Mouse (Mus musculus): Measurements from ENCODE around the gene Dusp5. TPM values are rescaled to one million over a fixed set of nuclear protein-coding genes. Genes with fewer than 3 reads are reported as not detected.
"Not testable (repeated sequence)": the region's sequence is repeated elsewhere in the genome, so short reads cannot be mapped to it uniquely, and the experiment has no call there.

Gene Dusp5
- total and polyA plus RNA-seq, 2 experiments from 2014 or later = 9.6 to 20.8 TPM

DNA sequence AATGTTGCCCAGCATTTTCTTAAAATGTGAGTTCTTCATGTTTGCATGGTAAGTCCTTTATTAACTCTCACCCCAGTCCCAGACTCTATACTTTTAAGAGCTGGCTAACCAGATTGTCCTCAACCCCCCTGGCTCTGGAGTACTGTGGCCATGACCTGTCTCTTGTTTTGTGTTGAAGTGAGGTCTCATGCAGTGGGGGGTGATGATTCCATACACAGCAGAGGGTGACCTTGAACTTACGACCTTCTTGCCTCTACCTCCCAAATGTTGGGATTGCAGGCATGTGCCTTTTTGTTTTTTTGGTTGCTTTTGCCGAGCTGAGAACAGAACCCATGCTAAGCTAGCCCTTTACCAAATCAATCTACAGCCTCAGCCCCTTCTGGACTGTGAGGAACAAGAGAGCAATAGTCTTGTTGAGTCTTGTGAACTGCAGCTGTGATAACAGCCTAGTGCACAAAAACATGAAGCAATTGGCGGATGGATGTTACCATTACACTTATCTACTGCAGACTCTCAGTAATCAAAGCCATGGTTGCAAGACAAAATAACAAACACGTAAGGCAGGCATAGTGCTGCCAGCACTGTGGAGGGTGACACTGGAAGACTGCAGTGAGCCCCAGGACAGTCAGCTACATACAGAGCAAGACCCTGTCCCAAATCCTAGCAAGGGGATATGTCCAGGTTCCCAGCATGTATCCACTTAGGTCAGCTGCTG is 46.5 kb downstream of the Dusp5 start:
- TF ChIP-seq CTCF (IDR thresholded peaks at IDR 0.05; ENCODE audit: low read depth) (no peak), EP300 (IDR thresholded peaks at IDR 0.05; ENCODE audit: low read depth) (no peak)
- Histone ChIP-seq H3K27ac (ENCODE audit: low read depth) (peak overlapping the region; percentile 68), H3K4me1 (ENCODE audit: control insufficient read depth, insufficient read depth) (peaks cover 33% of the 10 kb centered on the region; the same call in 1 of the 2 replicates), H3K9ac (replicated peaks; ENCODE audit: low read depth, low read length) (no peak overlapping the region), H3K36me3 (replicated peaks; ENCODE audit: control insufficient read depth, insufficient read depth, low read length) (no peaks in the 10 kb centered on the region), H3K4me3 (ENCODE audit: low read depth, low read length) (0 out of 2 replicates have a peak overlapping the region, but pooled peaks have one; percentile 1), H3K4me2 (ENCODE audit: low read depth, low read length) (peak overlapping the region; percentile 44; the same call in 1 of the 2 replicates), H3K9me3 (replicated peaks; ENCODE audit: control insufficient read depth, low read length) (no peaks in the 10 kb centered on the region), H3K27me3 (ENCODE audit: control insufficient read depth, insufficient read depth, low read length) (no peaks in the 10 kb centered on the region)
- DNase-seq (ENCODE audit: low spot score) = no peak
- 37% methylated on average over 4 of the region's 4 CpGs for WGBS
- ATAC-seq (ENCODE audit: insufficient read depth, low read depth) = 0 out of 2 replicates have a peak, but pooled peaks have one; percentile 30

DNA sequence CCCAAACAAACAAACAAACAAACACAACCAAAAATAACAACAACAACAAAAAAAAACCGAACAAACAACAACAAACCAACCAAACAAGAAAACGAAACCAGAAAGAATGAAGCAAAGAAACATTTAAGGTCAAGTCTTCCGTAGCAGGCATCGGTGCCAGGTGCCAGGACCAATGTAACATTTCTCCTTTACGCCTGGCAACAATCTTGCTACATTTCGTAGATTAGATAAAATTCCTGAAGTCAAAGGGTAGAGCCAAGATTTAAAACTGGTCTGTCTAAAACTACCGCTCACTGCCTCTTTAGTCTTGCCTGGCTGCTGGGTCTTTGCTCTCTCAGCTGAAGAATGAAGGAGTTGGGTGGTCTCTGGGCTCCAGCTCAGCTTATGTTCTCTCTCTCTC is 47.2 kb downstream of the Dusp5 start:
- H3K36me3 ChIP-seq (replicated peaks; ENCODE audit: control insufficient read depth, insufficient read depth, low read length) = no peaks in the 10 kb centered on the region
- peak overlapping the region; percentile 68 for H3K27ac ChIP-seq (ENCODE audit: low read depth)
- H3K4me3 ChIP-seq (ENCODE audit: low read depth, low read length) = peak overlapping the region; percentile 1; the same call in 1 of the 2 replicates
- no peak for TF ChIP-seq CTCF (IDR thresholded peaks at IDR 0.05; ENCODE audit: low read depth)
- TF ChIP-seq EP300 (IDR thresholded peaks at IDR 0.05; ENCODE audit: low read depth) = 0 out of 2 replicates have a peak, but pooled peaks have one; percentile 25
- H3K4me2 ChIP-seq (ENCODE audit: low read depth, low read length) = peak overlapping the region; percentile 44
- 34% methylated on average over 7 of the region's 7 CpGs for WGBS
- H3K9me3 ChIP-seq (replicated peaks; ENCODE audit: control insufficient read depth, low read length) = no peaks in the 10 kb centered on the region
- no peaks in the 10 kb centered on the region for H3K27me3 ChIP-seq (ENCODE audit: control insufficient read depth, insufficient read depth, low read length)
- DNase-seq (ENCODE audit: low spot score) (no peak), ATAC-seq (ENCODE audit: insufficient read depth, low read depth) (peak; percentile 48; the same call in 1 of the 2 replicates)
- H3K9ac ChIP-seq (replicated peaks; ENCODE audit: low read depth, low read length) = no peak overlapping the region
- peaks cover 33% of the 10 kb centered on the region; the same call in 1 of the 2 replicates for H3K4me1 ChIP-seq (ENCODE audit: control insufficient read depth, insufficient read depth)

DNA sequence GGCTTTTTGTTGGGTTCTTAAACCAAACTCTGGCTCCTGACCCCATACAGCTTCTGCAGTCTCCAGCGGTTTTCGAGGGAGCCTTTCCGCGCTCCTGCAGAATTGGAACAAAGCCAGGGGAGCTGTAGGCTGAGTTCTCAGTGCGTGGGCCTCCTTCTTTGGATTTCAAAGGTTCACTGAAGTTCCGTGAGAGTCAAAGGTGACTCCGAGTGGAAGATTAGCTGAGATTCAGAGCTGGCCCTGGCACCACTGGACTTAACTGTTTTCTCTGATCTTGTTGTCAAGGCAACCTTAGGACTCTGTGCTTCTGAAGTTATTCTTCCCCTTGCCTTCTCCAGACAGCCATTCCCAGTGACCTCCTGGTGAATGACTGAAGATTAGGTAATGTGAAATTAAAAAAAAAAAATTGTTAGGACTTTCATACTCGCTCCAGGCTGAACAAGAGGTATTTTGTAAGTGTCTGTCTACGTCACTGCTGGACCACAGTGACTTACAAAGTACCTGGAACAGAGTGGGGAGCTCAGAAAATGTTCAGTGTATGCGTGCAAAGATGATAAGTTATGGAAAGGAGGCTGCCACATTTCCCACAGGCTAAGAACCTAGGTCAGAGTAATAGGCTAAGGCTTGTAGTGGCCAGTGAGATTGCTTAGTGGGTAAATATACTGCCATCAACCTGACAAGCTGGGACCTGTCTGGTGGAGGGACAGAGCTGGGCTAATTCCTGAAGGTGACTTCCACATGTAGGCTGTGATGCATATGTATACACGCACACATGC is 48.3 kb downstream of the Dusp5 start:
- TF ChIP-seq EP300 (IDR thresholded peaks at IDR 0.05; ENCODE audit: low read depth) (no peak), CTCF (IDR thresholded peaks at IDR 0.05; ENCODE audit: low read depth) (no peak)
- DNase-seq (ENCODE audit: low spot score) (no peak), ATAC-seq (ENCODE audit: insufficient read depth, low read depth) (no peak)
- no peak overlapping the region for H3K4me3 ChIP-seq (ENCODE audit: low read depth, low read length)
- H3K4me2 ChIP-seq (ENCODE audit: low read depth, low read length) = no peak overlapping the region
- WGBS = 36% methylated on average over 11 of the region's 11 CpGs
- H3K36me3 ChIP-seq (replicated peaks; ENCODE audit: control insufficient read depth, insufficient read depth, low read length) = no peaks in the 10 kb centered on the region
- peaks cover 24% of the 10 kb centered on the region; the same call in 1 of the 2 replicates for H3K4me1 ChIP-seq (ENCODE audit: control insufficient read depth, insufficient read depth)
- no peak overlapping the region for H3K9ac ChIP-seq (replicated peaks; ENCODE audit: low read depth, low read length)
- H3K9me3 ChIP-seq (replicated peaks; ENCODE audit: control insufficient read depth, low read length) = no peaks in the 10 kb centered on the region
- H3K27ac ChIP-seq (ENCODE audit: low read depth) = no peak overlapping the region
- no peaks in the 10 kb centered on the region for H3K27me3 ChIP-seq (ENCODE audit: control insufficient read depth, insufficient read depth, low read length)

DNA sequence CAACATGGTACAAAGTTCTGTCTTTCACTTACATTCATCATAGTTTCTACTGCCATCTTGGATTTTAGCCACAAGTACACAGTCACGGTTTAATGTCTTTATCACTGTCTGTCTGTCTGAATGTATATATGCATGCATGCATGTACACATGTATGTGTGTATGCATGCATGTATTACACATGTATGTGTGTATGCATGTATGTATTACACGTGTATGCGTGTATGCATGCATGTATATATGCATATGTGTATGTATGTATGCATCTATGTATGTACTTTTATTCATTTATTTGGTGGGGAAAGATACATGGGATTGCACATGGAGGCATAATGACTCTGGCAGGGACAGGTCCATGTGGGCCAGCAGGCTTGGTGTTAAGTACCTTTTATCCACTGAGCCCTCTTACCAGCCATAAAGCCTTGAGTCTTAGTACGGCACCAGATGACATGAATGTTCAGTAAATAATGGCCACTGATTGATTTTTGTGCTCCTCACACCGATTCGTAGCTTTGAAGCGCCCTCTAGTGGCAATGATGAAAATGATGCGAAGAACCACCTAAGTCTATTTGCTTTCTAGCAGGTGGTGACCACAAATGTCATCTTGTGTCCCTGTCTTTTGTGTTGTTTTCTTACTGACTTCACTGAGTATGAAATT is 49.8 kb downstream of the Dusp5 start:
- ATAC-seq (ENCODE audit: insufficient read depth, low read depth) (peak; percentile 17; the same call in 1 of the 2 replicates), DNase-seq (ENCODE audit: low spot score) (peak; percentile 78)
- H3K4me1 ChIP-seq (ENCODE audit: control insufficient read depth, insufficient read depth) = peaks cover 24% of the 10 kb centered on the region; the same call in 1 of the 2 replicates
- no peak overlapping the region for H3K9ac ChIP-seq (replicated peaks; ENCODE audit: low read depth, low read length)
- no peaks in the 10 kb centered on the region for H3K9me3 ChIP-seq (replicated peaks; ENCODE audit: control insufficient read depth, low read length)
- TF ChIP-seq EP300 (IDR thresholded peaks at IDR 0.05; ENCODE audit: low read depth) = no peak
- TF ChIP-seq CTCF (IDR thresholded peaks at IDR 0.05; ENCODE audit: low read depth) = peak; percentile 85
- H3K4me3 ChIP-seq (ENCODE audit: low read depth, low read length) = no peak overlapping the region
- H3K27me3 ChIP-seq (ENCODE audit: control insufficient read depth, insufficient read depth, low read length) = no peaks in the 10 kb centered on the region
- H3K27ac ChIP-seq (ENCODE audit: low read depth) = no peak overlapping the region
- H3K36me3 ChIP-seq (replicated peaks; ENCODE audit: control insufficient read depth, insufficient read depth, low read length) = no peaks in the 10 kb centered on the region
- no peak overlapping the region for H3K4me2 ChIP-seq (ENCODE audit: low read depth, low read length)
- 11% methylated on average over 8 of the region's 8 CpGs for WGBS

DNA sequence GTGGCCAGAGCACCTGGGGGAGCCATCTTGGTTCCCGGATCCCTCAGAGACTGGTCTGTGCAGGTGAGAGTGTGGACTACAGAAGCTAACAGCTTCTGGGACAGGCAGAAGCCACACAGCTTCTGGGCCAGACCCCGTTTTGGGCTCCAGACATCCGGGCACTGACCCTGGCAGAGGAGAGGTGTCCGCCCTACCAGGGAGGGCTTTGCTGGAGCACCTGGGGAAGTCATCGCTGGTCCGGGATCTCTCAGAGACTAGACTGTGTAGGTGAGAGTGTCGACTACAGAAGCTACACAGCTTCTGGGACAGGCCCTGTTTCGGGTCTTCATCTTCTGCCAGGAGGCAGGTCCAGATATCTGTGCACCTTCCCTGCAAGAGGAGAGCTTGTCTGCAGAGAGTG is 51.4 kb downstream of the Dusp5 start:
- not testable (repeated sequence) for H3K4me2 ChIP-seq (ENCODE audit: low read depth, low read length); H3K36me3 ChIP-seq (replicated peaks; ENCODE audit: control insufficient read depth, insufficient read depth, low read length); H3K27ac ChIP-seq (ENCODE audit: low read depth); H3K9ac ChIP-seq (replicated peaks; ENCODE audit: low read depth, low read length); ATAC-seq (ENCODE audit: insufficient read depth, low read depth); H3K27me3 ChIP-seq (ENCODE audit: control insufficient read depth, insufficient read depth, low read length); DNase-seq (ENCODE audit: low spot score); H3K9me3 ChIP-seq (replicated peaks; ENCODE audit: control insufficient read depth, low read length); H3K4me3 ChIP-seq (ENCODE audit: low read depth, low read length)
- 0 out of 2 replicates have a peak, but pooled peaks cover 11% of the 10 kb centered on the region for H3K4me1 ChIP-seq (ENCODE audit: control insufficient read depth, insufficient read depth)
- 82% methylated on average over 8 of the region's 8 CpGs for WGBS

DNA sequence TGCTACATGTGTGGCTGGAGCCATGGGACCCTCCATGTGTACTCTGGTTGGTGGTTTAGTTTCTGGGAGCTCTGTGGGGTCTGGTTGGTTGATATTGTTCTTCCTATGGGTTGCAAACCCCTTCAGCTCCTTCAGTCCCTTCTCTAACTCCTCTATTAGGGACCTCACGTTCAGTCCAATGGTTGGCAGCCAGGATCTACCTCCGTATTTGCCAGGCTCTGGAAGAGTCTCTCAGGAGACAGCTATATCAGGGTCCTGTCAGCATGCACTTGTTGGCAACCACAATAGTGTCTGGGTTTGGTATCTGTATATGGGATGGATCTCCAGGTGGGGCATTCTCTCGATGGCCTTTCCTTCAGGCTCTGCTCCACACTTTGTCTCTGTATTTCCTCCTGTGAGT is 58.8 kb downstream of the Dusp5 start:
- not testable (repeated sequence) for H3K4me3 ChIP-seq (ENCODE audit: low read depth, low read length); DNase-seq (ENCODE audit: low spot score); H3K36me3 ChIP-seq (replicated peaks; ENCODE audit: control insufficient read depth, insufficient read depth, low read length); H3K4me2 ChIP-seq (ENCODE audit: low read depth, low read length); ATAC-seq (ENCODE audit: insufficient read depth, low read depth); H3K27ac ChIP-seq (ENCODE audit: low read depth); H3K9ac ChIP-seq (replicated peaks; ENCODE audit: low read depth, low read length); H3K4me1 ChIP-seq (ENCODE audit: control insufficient read depth, insufficient read depth); H3K27me3 ChIP-seq (ENCODE audit: control insufficient read depth, insufficient read depth, low read length)
- H3K9me3 ChIP-seq (replicated peaks; ENCODE audit: control insufficient read depth, low read length) = peaks cover 14% of the 10 kb centered on the region
- WGBS = 81% methylated on average over 3 of the region's 3 CpGs

DNA sequence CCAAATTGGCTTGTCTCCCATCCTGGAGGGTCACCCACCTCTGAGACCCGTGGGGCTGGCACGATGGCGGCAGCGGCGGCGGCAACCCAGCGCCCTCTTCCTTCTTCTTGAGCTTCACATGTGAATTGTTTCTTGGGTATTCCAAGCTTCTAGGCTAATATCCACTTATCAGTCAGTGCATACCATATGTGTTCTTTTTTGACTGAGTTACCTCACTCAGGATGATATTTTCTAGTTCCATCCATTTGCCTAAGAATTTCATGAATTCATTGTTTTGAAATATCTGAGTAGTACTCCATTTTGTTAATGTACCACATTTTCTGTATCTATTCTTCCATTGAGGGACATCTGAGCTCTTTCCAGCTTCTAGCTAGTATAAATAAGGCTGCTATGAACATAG is 60.1 kb downstream of the Dusp5 start, which contains the start of gene Nutf2-ps1:
Gene Nutf2-ps1, minus strand, starts transcription at position 101 of the 400 bp plus-strand sequence.
- not testable (repeated sequence) for H3K4me2 ChIP-seq (ENCODE audit: low read depth, low read length); ATAC-seq (ENCODE audit: insufficient read depth, low read depth); H3K27ac ChIP-seq (ENCODE audit: low read depth); H3K36me3 ChIP-seq (replicated peaks; ENCODE audit: control insufficient read depth, insufficient read depth, low read length); H3K4me1 ChIP-seq (ENCODE audit: control insufficient read depth, insufficient read depth); H3K27me3 ChIP-seq (ENCODE audit: control insufficient read depth, insufficient read depth, low read length); DNase-seq (ENCODE audit: low spot score); H3K4me3 ChIP-seq (ENCODE audit: low read depth, low read length); H3K9ac ChIP-seq (replicated peaks; ENCODE audit: low read depth, low read length)
- peaks cover 14% of the 10 kb centered on the region for H3K9me3 ChIP-seq (replicated peaks; ENCODE audit: control insufficient read depth, low read length)
- 98% methylated on average over 7 of the region's 7 CpGs for WGBS

All from heart, postnatal 0 days (tissue).